Mouse (Mus musculus): ENCODE data around the gene Fbxw5.

Fbxw5 gene

DNA sequence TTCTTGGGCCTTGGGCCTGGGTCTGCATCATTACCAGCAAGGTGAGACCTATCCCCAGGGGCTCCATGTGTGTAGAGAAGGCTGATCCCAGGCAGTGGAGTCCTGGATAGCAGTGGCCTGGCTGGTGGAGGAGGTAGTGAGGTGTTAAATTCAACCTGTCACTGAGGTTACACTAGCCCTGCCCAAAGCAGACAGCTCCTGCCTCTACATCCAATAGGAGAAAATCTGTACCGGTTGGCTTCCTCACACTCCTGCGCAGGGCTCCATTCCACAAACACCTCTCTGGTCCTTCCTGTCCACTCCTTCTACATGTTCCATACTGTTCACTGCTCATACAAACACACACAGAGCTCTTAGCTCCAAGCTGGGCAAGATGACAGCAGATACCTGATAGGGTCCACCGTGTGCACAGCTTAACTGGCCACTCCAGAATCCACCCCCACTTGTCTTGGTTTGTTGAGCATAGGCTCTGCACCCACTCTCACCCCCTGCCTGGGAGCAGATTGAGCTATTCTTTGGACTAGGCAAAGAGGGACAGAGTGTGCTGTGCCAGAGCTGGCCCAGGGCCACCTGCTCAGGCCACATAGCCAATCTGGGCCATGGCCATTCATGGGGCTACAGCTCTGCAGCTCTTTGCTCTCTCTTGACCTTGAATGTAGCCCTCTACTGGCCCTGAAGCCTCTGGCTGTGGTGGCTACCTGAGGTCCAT, 22.4 kb upstream of the Fbxw5 start:
- in situ Hi-C loops (cut with MboI, MseI) = no loop called here

DNA sequence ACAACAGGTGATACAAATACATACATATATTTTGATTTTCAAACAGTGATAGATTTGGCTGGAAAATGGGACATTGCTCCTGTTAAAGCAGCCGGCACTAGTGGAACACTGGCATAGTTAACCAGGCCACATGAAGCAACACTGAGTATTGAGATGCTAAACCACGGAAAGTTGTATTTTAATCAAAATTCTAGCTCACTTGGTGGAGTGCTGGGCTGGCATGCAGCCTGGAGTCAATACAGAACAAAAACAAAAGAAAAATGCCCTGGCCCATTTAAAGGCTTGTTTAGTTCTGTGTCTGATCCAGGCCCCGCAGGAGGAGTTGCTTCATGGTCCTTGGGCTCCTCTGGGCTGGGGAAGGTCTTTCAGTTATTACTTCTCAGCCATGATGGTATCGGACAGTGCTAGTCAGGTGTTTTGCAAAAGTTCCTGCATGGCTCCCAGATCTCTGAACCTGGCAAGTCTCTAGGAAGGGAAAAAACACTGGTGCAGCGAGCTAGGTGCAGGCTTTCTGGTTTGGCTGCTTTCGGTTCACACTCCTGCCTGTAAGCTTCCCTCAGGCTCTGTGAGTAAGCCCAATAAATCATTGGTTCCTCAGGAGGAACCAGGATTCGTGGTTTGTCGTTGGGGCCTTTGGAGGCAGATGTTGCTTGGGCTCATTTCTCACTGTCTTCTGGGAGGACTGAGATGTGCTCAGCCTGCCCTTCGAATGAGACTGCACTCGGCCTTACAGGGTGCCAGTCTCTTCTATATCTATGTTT, 20.8 kb upstream of the Fbxw5 start:
- in situ Hi-C loops (cut with MboI, MseI) = loop anchor here in 1 of 2 experiments (5.0 kb wide), 1 partner anchor 47 kb away; no protein-coding TSS in a partner anchor

DNA sequence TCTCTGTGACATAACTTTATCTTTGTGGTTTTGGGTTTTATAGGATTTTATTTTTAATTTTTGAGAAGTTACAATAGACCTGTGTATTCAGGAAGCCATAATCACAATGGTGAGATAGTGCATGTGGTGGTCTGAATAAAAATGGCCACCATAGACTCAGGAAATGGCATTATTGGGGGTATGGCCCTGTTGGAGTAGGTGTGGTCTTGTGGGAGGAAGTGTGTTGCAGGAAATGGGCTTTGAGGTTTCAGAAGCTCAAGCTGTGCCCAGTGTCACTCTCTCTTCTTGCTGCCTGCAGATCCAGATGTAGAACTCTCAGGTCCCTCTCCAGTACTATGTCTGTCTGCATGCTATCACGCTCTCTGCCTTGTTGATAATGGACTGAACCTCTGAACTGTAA, 20.0 kb upstream of the Fbxw5 start:
- in situ Hi-C loops (cut with MboI, MseI) = loop anchor here in 1 of 2 experiments (5.0 kb wide), 1 partner anchor 48 kb away; no protein-coding TSS in a partner anchor

DNA sequence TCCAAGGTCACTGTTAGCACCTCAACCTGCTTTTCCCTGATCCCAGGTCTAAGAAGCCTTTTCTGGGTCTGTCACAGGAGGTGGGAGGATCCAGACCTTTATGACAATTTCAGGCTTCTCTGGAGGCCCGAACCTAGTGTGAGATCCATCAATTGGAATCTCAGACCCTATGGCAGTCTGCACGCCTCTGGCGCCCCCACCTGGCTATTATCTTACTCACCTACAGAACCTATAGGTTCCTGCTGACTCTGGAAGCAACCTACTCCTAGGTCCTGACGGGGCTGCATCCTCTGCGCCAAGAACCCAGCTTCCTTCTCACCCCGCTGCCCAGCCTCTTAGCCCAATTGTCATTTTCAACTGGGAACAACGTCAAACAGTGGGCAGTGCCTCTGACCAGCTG, 17.6 kb upstream of the Fbxw5 start:
- in situ Hi-C loops (cut with MboI, MseI) = loop anchor here in 1 of 2 experiments (5.0 kb wide), 1 partner anchor 51 kb away; no protein-coding TSS in a partner anchor

DNA sequence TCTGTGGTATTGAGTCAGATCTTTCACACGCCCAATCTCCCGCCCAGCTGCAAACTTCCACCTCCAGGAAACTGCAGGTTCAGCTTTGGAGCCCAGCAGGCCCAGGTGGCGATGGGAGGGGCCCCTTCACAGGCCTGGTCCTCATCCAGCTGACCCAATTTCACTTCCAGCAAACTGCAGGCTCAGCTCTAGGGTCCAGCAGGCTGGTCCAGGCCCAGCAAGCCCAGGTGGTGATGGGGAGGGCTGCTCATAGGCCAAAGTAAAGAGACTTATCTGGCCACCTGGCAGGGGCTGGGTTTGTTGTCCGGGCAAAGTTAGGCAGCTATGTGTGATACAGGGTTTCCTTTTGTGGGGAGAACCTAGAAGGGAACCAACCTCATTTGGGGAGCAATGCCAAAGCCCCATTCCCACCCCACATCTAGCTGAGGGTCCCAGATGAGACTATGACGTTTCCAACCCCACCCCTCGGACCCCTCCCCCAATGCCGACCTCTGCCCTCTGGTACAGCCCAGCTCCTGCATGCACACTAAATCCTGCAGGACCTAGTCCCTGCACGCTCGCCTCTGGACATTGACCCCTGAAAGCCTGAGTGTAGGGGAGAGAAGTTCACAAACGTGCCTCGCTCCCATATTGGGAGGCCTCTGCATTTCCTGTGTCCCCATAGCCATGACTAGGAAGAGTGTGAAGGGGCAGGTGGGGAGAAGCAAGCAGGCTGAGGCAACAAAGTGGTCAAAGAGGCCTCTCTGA, 15.5 kb upstream of the Fbxw5 start:
- in situ Hi-C loops (cut with MboI, MseI) = loop anchor here in 1 of 2 experiments (5.0 kb wide), 1 partner anchor 53 kb away; no protein-coding TSS in a partner anchor

DNA sequence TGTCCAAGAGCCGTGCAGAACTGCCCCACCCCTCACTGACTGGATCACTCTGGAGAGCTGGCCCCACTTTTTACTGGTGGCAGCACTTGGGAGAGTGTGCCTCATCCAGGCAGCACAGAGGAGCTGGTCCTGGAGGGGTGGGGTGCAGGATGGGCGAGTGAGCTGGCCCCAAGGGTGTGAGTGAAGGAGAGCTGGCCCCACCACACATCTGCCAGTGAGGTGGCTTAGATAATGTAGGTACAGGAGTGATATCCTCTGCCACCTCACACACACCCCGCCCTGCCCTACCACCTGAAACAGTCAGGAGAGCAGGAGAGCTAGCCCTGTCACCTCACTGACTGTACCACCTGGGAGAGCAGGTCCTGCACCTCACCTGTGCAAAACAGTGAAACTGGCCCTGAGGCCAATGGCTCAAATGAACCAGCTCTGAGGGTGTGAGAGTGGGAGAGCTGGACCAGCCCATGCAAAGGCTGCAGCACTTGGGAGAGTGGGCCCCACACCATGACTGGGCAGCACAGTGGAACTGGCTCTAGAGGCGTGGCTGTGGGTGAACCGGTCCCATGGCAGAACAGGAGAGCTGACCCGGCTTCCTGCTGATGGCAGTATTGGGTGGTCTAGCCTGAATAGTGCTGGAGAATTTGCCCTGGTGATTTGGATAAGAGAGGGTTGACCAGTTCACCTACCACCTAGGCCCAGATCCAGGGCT, 12.4 kb upstream of the Fbxw5 start:
- in situ Hi-C loops (cut with MboI, MseI) = no loop called here

DNA sequence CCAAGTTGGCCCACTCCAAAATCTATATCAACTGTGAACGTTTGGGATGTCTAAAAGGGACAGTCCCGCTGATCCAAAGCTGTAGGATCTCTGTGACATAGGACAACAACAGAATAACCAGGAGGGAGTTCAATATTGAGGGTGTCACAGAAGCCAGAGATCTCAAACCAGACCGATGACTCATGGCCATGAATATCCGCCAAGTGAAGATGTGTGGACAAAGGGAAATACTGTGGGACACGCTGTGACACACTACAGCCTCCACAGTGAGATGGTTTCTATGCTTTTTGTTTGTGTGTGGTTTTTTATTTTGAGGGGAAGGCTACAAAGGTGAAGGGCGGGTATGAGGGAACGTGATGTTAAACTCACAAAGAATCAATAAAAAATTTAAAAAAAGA, 11.9 kb upstream of the Fbxw5 start:
- in situ Hi-C loops (cut with MboI, MseI) = no loop called here

DNA sequence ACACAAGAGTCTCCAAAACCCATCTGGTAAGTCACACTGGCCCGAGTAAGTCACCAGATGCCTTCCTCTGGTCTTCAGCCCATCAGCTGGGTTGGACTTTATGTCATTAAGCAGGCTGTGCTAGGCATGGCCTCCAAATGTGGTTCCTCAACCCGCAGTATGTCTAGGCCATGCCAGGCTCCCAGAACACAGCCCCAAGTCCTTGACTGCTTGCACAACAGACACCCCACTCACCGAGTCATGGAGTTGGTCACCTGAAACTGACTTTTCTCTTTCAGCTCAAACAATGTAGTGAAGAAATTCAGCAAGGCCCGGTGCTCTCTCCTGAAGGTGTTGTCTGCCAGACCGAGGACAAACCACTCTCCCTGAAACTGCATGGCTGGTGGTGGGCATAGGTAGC, 7.6 kb upstream of the Fbxw5 start:
- in situ Hi-C loops (cut with MboI, MseI) = no loop called here

DNA sequence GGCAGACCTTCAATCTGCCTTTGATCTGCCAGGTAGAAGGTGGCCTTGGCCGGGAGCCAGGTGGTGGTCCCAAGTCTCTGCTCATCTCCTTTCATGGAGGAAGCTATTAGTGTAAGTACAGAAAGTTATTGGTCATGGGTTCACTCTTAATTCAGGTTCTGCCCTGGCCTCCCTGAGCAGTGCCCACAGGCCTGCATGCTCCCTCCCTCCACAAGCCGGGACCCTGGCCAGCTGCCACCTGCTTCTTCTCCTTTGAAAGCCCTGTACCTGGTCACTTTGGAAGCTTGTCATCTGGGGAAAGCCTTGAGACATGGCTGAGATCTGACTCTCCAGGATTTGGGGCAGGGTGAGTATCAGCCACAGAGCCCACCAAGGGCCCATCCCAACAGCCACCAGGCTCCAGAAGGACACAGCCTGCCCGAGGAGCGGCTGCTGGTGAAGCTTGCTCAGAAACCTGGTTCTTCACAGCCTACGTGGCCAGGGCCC, 7.0 kb upstream of the Fbxw5 start, which contains the start of gene Lcn12:
Lcn12 (minus strand) TSS at position 436 of the 486 bp plus-strand sequence.
- in situ Hi-C loops (cut with MboI, MseI) = no loop called here

DNA sequence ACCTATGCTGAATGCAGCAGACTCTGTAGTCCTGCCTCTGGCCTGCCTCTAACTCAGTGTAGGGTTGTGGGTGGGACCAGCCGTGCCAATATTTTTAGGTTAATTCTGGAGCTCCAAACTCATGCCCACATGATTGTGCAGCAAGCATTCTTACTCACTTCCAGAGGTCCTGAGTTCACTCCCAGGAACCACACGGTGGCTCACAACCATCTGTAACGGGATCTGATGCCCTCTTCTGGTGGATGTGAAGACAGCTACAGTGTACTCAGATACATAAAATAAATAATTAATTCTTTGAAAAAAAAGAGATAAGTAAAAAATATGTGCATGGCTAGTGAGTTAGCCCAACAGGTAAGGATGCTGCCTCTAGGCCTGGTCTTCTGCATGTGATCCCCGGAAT, 4.1 kb upstream of the Fbxw5 start:
- in situ Hi-C loops (cut with MboI, MseI) = no loop called here

DNA sequence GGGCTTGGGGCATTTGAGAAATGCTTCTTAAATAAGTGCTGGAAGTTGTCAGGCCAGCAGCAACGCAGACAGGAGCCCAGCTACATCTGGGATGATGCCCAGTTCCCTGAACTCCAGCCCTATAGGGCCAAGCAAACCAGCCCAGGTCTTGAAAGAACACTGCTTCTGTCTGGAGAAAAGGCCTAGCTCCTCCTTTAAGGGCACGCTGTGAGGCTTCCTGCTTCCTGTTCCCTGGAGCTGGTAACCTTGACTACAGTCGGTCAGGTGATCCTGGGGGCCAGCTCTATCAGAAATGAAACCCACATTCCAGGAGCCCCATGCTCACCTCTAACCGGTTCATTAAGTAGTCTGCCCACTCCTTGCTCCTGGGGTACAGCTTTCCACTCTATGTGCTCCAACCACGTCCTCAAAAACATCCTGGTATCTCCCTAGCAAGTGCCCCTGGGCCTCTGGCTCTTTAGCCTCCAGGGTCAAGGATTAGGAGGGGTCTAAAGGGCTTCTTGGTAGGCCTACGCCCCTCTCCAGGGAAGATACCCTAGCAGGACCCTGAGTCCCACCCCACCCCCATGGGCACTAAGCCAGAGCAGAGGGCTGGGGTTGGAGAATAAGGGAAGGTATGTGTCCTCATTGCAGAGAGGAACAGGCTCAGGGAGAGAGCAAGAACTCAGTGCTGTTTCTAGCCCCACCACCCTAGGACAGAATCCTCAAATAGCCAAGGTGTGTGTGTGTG, 2.5 kb upstream of the Fbxw5 start:
- in situ Hi-C loops (cut with MboI, MseI) = no loop called here

DNA sequence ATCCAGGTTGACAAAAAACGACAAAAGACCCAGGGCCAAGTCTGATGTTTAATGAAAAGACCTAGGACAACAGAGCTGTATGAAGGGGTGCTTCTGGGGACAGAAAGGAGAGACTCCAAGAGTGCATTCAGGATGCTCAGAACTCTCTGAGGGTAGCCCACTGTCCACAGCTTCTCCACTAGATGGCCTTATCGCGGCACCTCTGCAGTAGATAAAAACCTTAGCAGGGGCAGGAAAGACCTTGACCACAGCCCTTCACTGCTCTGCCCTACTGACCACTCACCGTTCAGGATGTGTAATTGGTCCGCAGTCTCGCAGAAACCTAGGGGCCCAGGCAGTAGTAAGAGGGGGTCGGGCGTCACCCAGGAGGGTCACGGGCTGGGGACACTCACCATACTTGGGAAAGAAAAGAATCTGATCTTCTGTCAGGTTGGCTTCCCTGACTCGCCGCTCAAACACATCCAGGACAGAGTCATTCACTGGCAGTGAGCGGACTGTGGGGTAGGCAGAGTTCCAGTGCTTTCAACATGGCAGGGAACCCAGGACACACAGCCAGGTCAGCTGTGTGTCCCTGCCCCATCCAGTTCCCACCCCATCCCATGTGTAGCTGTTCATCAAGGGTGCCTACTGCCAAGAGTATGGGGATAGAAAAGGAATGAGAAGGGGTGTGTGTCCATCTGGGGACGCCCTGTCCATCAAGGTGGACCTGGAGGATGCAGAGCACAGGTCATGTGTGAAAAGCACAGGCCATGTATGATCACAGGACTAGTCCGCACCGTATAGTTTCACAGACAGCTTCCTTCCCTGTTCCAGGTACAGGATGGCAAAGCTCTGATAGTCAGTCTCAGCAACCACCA, 1.7 kb upstream of the Fbxw5 start:
- in situ Hi-C loops (cut with MboI, MseI) = no loop called here

DNA sequence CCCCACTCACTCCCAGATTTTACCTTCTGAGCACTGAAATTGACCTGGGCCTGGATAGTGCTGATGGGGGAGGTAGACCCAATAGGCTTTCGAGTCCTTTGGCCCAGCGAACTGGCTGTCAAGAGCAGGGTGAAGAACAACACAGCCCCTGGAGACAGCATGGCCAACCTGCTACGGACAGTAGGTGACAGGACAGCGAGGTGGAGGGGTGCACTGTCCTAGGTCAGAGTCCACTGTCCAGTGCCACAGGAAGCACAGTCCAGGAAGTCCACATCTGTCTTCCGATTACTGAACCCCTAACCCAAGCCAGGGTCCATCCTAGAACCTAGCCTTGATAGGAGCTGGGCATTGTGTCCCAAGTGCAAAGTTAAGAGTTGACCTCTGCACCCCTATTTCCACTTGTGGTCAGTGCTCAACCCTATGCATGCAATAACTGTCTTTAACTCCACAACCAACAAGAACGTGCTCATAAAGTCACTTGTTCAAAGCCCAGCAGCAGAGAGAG, 427 bp upstream of the Fbxw5 start:
- in situ Hi-C loops (cut with MboI, MseI) = loop anchor here in 1 of 2 experiments (5.0 kb wide), 1 partner anchor 77 kb away; the partner anchor contains the start of gene Phpt1

DNA sequence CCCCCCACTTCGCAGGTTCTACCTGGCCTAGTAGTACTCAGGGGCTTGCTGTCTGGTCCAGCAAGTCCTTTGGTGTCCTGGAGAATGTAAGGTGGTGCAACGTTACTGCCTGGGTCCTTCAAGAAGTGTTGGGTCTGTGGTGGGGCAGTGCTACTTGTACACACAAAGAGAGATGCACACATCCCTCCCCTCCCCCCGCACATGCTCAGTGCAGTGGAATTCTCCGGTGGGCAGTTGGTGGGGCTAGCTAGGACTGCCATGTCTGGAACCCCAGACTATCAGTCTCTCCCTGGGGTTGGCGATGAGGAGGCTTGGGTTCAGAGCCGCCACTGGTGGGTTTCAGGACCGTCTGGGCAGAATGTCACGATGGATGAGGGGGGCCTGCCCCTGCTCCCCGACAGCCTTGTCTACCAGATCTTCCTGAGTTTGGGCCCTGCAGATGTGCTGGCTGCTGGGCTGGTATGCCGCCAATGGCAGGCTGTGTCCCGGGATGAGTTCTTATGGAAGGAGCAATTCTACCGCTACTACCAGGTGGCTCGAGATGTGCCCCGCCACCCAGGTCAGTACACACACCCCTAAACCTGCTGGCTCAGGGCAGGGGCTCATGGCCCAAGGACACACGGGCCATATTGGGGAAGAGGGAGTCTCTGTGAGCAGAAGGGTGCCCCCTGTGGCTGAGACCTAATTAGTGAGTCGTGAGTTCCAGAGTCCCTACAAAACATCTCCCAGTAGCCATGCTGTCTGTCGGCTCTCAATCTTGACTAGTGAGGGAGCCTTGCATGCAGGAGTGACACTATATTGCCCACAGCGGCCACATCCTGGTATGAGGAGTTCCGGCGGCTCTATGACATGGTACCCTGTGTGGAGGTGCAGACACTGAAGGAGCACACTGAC, 1.3 kb downstream of the Fbxw5 start, which contains the start of gene C8g:
C8g (minus strand) TSS at position 127 of the 894 bp plus-strand sequence.
- in situ Hi-C loops (cut with MboI, MseI) = loop anchor here in 1 of 2 experiments (5.0 kb wide), 1 partner anchor 75 kb away; the partner anchor contains the start of gene Phpt1

DNA sequence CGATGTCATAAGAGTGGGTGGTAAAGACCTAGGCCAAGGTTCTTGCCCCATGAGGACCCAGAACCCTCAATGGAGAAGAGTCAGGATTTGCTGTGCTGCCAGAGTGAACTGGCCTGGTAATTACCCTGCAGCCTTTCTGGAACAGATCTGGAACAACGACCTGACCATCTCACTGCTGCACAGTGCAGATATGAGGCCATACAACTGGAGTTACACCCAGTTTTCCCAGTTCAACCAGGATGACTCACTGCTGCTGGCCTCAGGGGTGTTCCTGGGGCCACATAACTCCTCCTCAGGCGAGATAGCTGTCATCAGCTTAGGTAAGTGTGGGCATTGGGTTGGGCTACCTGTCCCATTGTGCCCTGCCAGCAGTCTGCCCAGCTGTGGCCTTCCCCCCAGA, 2.2 kb downstream of the Fbxw5 start:
- in situ Hi-C loops (cut with MboI, MseI) = loop anchor here in 1 of 2 experiments (5.0 kb wide), 1 partner anchor 75 kb away; the partner anchor contains the start of gene Phpt1

DNA sequence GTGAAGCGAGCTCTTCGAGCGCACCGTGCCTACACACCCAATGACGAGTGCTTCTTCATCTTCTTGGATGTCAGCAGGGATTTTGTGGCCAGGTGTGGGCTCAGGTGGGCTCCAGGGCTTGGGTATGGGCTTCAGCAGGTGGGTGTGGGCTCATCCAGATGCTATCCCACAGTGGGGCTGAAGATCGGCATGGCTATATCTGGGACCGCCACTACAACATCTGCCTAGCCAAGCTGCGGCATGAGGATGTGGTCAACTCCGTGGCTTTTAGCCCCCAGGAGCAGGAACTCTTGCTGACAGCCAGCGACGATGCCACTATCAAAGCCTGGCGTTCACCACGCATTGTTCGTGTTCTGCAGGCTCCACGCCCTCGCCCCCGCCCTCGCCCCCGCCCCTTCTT, 4.0 kb downstream of the Fbxw5 start:
- in situ Hi-C loops (cut with MboI, MseI) = loop anchor here in 1 of 2 experiments (5.0 kb wide), 1 partner anchor 73 kb away; the partner anchor contains the start of gene Phpt1

DNA sequence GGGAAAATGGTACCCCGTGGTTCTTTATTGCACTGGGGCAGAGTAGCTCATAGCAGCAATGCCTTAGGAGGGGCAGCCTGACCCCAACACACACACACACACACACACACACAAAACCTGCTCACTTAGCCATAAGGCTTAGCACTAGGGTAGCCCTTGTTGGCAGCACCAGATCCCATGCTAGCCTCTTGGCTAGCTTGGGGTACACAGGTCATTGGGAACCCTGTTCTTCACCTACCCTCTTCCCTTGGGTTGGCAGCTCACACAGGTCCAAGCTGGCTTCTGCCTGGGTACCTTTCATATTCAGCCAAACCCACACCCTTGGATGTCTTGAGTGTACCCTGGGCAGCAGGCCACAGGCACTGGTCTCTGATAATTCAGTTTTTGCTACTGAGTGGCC, 4.5 kb downstream of the Fbxw5 start:
- in situ Hi-C loops (cut with MboI, MseI) = loop anchor here in 1 of 2 experiments (5.0 kb wide), 1 partner anchor 72 kb away; the partner anchor contains the start of gene Phpt1

DNA sequence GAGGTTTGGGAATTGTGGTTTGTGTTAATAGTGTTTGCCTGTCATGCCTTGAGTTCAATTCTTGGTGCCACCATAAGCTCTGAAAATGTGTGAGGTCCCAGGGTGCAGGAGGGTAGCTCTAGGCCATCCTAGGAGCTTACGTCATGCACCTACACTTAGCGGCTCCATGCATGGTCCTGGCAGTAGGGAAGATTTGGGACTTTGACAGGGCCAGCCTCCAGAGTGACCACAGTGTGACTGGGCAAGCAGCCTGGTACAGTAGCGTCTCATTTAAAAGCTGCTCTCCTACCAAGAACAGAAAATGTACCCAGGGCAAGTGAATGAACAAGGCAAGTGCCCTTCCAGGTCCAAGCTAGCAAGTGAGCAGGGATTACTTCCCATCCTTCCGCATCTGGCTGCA, 5.3 kb downstream of the Fbxw5 start:
- in situ Hi-C loops (cut with MboI, MseI) = no loop called here

Measured in T-helper 17 cell (primary cell).